Mouse (Mus musculus) brain, embryonic 14.5 days (tissue): ENCODE measurements at regions not wholly inside any gene's neighbourhood (a gene's known extent, or its start where the extent isn't known, plus 50 kb on each side); places are given as distances from the start of the nearest gene placed in this dataset.

Experiments
- CTCF ChIP-seq: fragments of 200-500 bp; IDR thresholded peaks from 2 replicates; pipeline ENCODE4 v1.5.1; 2012; ENCODE audit warnings: inconsistent platforms, mild to moderate bottlenecking, moderate library complexity, borderline replicate concordance; ENCODE audit not compliant: insufficient read depth, insufficient read length; ENCODE audit errors: extremely low read depth
- POLR2A ChIP-seq: fragments of 200-500 bp; IDR thresholded peaks from 2 replicates; pipeline ENCODE4 v1.6.1; 2012; ENCODE audit warnings: mild to moderate bottlenecking, inconsistent platforms, borderline replicate concordance; ENCODE audit not compliant: poor library complexity, insufficient read depth, insufficient read length, severe bottlenecking; ENCODE audit errors: extremely low read depth

- TF ChIP-seq POLR2A: no peak
- TF ChIP-seq CTCF: no peak
These were observed 64.8 kb upstream of the A230072I06Rik start for GRCm38 (mm10) chr8:12213774-12214173.
